Mouse (Mus musculus): ENCODE results near the gene Kctd12.

GRCm38 (mm10) chr14:102981441-102982015 lies 909 bp downstream of the Kctd12 start:
- TF ChIP-seq POLR2A (IDR thresholded peaks at IDR 0.05; ENCODE audit: control insufficient read depth in 1 of 2, insufficient read depth in 1 of 2, low read depth in 1 of 2, low read length in 2 of 2, poor library complexity in 1 of 2): no peak
- no peak for TF ChIP-seq NRF1 (IDR thresholded peaks at IDR 0.05; ENCODE audit: insufficient read depth, low read depth, low read length, poor library complexity, severe bottlenecking)
- no peak for TF ChIP-seq USF1 (IDR thresholded peaks at IDR 0.05; ENCODE audit: low read depth, low read length)
- TF ChIP-seq EP300 (IDR thresholded peaks at IDR 0.05; ENCODE audit: low read depth in 1 of 2, low read length in 2 of 2): no peak
- TF ChIP-seq TBP (IDR thresholded peaks at IDR 0.05; ENCODE audit: low read depth, low read length): no peak
- no peak for TF ChIP-seq CTCF (IDR thresholded peaks at IDR 0.05 in 2 of 3, conservative IDR thresholded peaks at IDR 0.05 in 1 of 3; ENCODE audit: control insufficient read depth in 1 of 3, insufficient read depth in 1 of 3, low read depth in 2 of 3, low read length in 3 of 3, poor library complexity in 1 of 3, severe bottlenecking in 1 of 3)
- no peak for TF ChIP-seq ELF1 (IDR thresholded peaks at IDR 0.05; ENCODE audit: low read depth, low read length)
- TF ChIP-seq MYC (IDR thresholded peaks at IDR 0.05; ENCODE audit: low read depth, low read length): no peak
- TF ChIP-seq SIN3A (IDR thresholded peaks at IDR 0.05; ENCODE audit: low read length): no peak
- no peak for TF ChIP-seq GATA1 (IDR thresholded peaks at IDR 0.05; ENCODE audit: low read depth, low read length)
- no peak for TF ChIP-seq POLR2AphosphoS5 (IDR thresholded peaks at IDR 0.05; ENCODE audit: borderline replicate concordance, low read depth, low read length)
- TF ChIP-seq MAFK (IDR thresholded peaks at IDR 0.05; ENCODE audit: borderline replicate concordance, low read depth, low read length): no peak
- no peak for TF ChIP-seq TAL1 (IDR thresholded peaks at IDR 0.05; ENCODE audit: low read length)
